Mouse (Mus musculus) thymus, postnatal 0 days (tissue): ENCODE results near the gene Chic2. TPM values are rescaled to one million over a fixed set of nuclear protein-coding genes. Genes with fewer than 3 reads are reported as not detected.

Experiments used
- polyA plus RNA-seq: library from polyadenylated mRNA; unstranded; fragments of >200 nt; fragmentation: Nextera tagmentation; extraction: Ambion mirVana; gene quantifications from 2 replicates; pipeline ENCODE4 v1.2.1, GENCODE M21; 2015

Chic2 gene
- polyA plus RNA-seq, 1 experiment from 2014 or later: 65.0 TPM

Other genes starting within 250 kb of the Chic2 start
- not detected in 2 replicates for gene Gsx2, start 30.8 kb upstream of the Chic2 start, polyA plus RNA-seq
- 1.6 and 2.1 TPM in 2 replicates for gene Pdgfra, start 107.5 kb upstream of the Chic2 start, polyA plus RNA-seq